Mouse (Mus musculus) gastrocnemius, postnatal 36 days (tissue): ENCODE measurements around the gene Map2. TPM values are rescaled to one million over a fixed set of nuclear protein-coding genes. Genes with fewer than 3 reads are reported as not detected.

ENCODE experiments used
- DNase-seq, 2 experiments: peaks; one replicate each; pipeline ENCODE4 v3.0.0; 2022
- intact Hi-C: fragments of 180-260 bp; cut with DNase I; formaldehyde crosslinking; loops from one replicate; pipeline ENCODE4 v1.15.1; 2025
- total RNA-seq, 2 experiments: library from RNA; stranded (reverse); gene quantifications; 2 replicates each; pipeline ENCODE4 v1.2.3; 2021

Gene Map2
- total RNA-seq, 2 experiments from 2014 or later = 2.7 TPM

DNA sequence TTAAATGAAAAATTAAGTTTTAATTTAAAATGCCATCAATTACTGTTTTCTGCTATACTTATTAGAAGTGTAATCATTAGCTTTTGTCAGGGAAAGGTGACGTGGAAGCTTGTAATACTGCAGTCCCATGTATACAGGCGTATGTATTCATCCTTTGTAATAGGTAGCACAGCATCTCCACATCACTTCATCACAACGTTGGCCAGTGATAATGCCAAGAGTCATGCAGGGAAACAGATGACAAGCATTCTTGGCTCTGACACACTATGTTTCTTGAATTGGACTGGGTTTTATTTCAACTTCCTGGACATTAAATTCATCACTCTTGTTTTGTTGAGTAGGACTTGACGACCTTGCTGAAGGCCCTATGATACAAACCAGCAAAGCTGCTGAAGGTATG, 113.9 kb downstream of the Map2 start:
- no peak for DNase-seq
- intact Hi-C loops = no loop called here

DNA sequence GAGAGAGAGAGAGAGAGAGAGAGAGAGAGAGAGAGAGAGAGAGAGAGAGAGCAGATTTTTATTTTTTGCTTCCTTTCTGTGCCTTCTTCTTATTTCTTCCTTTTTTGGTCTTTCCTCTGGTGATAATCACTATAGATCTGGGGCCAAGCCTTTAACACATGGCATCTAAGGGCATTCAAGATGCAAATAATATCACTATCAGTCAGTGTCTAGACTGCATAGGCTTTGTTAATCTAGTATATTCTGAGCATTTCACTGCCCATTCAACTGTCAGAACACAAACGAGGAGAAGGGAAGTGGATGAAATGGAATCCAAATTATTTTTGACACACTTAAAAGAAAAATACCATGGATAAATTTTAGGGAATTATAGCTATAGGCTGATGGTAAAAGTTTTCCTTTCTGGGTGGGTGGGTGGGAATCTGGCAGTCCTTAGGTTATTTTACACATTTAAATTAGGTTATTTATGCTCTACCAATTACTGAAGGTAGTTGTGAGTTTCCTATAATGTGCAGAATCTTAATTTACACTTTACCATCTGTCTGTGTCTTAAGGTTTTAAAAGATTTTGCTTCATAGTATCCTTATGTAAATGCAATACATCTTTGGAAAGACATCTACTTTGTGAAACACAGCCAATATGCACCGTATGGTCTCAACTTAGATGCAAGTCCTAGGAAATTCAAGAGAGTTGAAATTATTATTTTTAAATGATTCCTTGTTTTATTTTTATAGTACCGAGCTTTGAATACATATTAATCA, 117.2 kb downstream of the Map2 start:
- intact Hi-C loops = no loop called here

DNA sequence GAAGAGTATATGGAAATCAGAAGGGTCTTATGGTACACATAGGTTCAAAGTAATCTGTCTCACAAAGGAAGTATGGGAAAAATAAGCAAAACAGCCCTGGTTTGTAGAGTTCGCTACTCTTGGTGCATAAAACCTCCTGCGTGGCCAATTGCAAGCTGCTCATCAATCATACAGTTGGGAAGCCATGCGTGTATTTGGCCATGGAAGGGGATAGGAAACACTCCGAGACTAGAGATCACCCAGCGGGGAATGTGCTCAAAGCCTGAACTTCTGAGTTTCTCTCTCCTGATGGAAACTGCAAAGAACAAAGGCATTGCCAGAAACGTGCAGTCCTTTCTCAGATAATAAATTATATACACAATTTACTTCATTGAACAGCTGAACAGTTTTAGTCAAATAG, 124.3 kb downstream of the Map2 start:
- intact Hi-C loops = no loop called here
- no peak for DNase-seq

More for the DNA sequence above, 117.2 kb downstream of the Map2 start:
- DNase-seq = no peak

DNA sequence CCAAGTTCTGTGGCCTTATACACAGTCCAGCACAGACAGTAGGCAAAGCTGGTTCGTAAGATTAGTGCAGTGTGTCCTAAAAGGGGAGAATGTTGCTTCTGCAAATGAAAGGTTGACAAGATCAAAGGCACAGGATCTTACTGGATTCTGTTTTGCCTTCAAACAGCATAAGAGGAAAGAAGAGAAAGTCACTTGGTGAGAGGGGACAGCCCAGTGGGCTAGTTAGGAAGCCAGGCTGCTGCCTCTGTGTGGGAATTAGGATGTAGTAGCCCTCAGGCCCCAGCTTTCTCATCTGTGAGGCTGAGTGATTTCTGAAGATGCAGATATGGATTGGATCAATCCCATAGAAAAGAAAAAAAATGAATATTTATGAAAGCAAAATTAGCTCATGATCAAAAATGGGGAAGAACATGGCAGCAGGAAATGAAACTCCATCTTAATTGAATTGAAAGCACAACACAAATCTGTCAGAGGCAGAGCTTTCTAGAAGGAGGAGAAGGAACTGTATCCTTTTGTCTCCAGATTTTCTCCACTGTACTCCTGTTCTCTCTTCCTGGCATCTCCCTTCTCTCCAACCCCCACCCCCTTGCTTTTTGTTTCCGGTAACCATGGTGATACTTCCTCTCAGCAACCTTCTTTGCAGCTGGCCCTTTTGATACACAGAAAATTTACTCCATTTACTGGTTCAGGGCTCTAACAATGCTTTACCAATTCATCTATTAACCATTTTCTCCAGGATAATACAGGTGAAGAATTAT, 145.5 kb downstream of the Map2 start:
- no peak for DNase-seq
- intact Hi-C loops = no loop called here

DNA sequence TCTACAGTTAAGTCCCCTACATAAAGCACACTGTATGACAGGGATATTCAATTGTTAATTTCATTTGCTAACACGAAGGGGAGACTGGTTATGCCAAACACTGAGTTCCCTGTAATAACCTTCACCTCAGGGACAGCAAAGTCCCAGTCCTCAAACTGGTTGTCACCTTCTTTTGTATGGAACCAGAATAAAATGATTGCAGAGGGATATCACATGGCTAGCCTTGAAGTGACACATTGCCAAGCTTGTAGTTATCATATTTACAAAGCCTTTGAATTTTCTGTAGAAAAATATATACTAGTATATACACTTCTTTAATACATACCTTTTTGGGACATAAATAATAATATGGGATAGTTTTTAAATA, 146.0 kb downstream of the Map2 start:
- intact Hi-C loops = no loop called here

DNA sequence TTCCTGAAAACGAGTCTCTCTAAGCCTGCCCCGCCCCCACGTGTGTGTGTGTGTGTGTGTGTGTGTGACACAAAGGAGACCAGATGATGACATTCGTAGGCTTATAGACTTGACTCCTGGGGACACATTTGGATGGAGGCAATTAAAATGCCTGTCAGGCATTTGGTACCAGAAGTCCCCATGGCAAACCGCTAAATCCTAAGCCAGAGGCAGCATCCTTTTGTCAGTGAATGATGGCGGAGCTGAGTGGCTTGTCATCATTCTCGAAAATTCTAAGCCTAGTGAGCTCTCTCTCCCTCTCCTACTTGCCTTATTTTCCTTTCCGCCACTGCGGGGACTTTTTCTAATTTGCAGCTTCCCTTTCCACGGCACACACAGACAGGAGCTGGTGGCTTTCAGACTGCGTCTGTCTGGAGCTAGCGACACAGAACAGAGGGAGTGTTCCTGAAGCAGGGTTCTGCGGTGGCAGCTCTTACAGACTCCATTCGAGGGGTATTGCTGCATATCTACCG, 146.6 kb downstream of the Map2 start:
- intact Hi-C loops = no loop called here
- no peak for DNase-seq

More for the DNA sequence above, 146.0 kb downstream of the Map2 start:
- DNase-seq = no peak

DNA sequence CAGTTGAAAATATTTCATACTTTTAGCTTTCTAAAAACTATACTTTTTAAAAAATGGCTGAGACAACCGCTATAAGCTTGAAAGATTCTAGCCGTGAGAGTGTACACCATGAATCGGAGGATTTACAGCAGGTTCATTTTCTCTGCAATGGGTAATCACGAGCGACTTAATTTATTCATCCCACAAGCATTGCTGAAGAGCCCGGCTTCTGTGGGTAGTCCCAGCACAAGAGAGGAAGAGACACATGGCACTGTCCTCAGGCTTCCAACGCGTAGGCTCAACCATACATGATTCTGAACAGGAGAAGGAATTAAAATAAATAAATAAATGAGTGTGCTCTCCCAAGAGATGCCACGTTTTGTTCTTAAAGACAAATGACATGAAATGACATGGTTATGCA, 148.4 kb downstream of the Map2 start:
- intact Hi-C loops = no loop called here
- DNase-seq = no peak

DNA sequence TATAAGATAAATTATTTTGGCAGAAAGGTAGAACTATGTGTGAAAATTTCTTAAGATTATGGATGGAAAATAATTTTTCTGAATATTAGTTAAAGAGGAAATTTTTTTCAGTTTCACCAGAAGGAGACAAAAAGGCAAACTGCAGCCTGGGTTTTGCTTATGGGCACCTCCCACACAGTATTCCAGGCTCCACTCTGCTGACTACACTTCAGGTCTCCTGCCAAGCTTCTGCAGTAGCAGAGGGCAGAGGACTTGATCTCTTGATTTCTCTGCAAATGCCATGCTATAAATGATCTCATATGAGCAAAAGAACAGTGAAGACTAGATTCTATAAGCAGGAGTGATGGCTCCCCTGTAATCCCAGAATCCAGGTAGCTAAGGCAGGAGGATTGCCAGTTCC, 149.9 kb downstream of the Map2 start:
- intact Hi-C loops = no loop called here
- DNase-seq = no peak

DNA sequence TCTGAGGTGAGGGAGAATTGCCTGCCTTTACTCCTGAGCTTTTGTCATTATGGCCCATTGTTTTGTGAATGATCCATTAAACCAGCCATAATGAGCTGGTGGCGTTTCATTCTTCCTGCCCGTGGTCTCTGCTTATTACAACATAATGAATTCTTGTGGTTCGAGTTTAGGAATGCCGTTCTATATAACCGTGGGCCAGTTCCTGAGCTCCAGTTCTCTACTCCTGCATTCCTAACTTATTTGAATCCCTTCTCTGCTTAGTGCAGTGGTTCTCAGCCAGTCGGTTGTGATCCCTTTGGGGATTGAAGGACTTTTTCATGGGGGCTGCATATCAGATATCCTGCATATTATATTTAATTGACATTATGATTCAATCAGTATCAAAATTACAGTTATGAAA, 153.9 kb downstream of the Map2 start:
- intact Hi-C loops = no loop called here
- DNase-seq = no peak

DNA sequence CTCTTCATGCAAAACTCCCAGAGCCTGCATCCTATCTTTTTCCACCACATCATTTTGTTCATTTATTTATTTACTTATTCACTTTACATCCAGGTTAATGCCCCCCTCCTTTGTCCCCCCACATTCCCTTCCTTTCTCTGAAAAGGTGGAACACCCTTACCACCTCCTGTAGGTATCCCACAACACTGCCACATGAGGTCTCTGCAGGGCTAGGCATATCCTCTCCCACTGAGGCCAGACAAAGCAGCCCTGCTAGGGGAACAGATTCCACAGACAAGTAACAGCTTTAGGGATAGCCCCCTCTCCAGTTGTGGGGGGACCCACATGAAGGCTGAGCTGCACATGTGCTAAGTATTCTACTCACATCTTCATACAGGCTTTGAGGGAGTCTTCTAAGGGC, 154.5 kb downstream of the Map2 start:
- no peak for DNase-seq
- intact Hi-C loops = no loop called here

DNA sequence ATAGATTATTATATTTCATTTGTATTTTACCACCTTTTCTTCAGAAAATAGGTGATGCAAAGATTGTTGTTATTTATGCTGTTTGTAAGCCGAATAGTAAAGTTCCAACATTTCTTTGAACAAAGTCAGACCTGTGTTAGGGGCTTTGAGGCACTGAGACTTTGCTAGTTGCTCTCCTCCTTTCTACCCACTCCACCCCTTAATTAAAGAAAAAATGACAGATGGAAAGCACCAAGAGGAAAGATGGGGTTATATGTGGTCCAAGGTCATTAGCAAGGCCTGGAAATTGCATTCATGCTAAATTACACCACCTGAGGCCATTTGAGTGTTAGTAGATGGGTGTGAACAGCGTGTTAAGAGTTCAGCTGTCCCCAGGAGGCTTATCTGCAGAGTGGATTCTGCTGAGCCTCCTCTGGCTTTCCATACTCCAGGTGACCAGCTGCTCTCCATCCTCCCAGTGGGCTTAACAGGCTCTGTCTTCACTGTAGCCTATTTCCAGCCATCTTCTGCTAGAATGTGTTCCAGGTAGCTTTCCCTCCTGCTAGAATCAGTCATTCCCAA, 160.7 kb downstream of the Map2 start:
- DNase-seq = no peak
- intact Hi-C loops = no loop called here

DNA sequence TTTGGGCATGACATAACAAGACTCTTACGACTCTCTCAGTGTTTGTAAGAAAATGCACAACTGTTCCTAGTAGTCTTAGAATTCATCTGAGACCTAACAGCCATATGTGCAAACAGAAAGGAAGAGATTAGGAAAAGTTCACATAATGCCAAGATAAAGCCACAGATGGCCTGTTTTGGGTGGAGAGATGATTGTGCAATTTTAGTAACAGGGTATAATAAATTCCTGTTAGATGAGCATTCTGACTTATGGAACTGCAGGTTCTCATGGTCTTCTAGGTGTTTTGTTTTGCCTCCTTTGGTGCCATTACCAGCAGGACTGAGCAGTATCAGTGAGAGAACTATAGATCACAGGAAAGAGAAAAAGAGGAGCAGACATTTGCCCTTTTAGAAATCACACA, 164.1 kb downstream of the Map2 start:
- intact Hi-C loops = no loop called here
- DNase-seq = no peak

DNA sequence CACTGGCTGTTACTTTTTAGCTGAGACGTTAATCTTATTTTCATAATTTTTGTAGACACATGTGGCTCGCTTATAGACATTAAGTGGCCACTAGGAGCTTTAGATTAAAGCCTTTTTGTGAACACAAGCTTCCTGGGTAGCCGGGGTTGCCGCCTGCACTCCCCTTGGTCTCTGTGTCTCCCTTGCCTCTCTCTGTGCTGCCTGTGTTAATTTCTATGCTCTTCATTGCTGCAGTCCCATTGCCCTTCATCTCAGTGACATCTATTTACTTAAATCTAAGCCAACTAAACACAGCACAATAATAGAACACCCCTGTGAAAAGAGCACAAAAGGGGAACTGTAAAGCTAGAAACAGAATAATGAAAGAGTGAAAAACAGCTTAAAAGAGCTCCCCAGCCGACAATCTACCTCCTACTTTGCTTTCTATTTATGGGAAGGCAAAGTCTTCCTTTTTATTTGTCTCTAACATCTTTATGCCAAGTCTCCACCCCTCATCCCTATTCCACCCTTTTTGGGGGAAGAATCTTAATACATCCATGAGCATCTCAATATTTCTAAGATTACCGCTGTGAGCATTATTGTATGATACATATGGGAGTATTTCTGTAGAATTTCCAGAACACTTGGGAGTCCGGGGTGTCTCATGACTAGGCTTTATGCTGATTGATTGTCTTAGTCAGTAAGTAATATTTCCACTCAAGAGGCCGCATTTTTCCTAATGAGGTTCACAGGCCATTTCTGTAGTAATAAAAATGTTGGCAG, 173.5 kb downstream of the Map2 start:
- intact Hi-C loops = no loop called here
- no peak for DNase-seq

DNA sequence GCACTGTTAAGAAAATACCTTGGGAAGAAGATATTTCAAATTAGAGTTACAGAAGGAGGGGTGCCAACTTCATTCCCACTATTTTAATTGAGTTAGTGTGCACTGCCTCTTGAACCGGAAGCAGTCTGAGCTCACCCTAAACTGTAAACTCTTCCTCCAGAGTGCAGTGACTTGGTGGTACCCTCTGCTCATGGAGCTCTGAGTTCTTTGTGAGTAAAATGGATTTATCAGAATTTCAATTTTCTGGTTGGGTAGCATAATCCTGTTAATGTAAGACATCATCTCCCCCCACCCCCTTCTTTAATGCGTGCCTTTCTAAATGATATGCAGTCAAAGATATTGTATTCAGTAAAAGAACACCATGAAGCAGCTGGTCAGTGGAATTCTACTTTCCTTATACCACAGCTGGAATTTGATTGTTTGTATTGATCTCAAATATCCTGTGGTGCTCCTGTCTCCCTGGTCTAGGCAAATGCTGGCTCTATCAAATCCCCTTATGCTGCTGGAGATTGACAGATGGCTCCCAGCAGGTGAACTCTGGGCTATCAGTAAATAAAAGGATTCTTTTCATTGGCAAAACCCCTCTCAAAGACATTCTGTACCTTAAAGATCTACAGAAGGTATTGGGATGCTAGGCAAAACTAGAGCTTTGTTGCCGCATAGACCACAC, 174.2 kb downstream of the Map2 start:
- no peak for DNase-seq
- intact Hi-C loops = no loop called here

DNA sequence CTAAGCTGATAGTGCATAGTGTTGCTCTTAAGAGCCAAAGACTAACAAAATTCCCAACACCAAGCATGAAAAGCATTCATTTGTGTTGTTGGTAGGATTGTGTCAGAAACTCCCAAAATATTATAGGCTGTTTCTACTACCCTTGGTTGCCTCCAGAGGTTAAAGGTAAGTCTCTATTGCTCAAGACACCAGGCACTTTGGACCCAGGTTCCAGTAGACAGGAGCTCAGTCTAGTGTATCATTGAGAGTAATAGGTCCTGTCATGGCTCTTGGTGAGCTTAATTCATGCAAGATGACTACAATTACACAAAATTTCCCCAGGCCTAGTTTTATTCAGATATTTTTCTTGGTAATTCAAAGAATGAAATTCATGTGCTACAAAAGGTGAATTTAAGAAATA, 176.3 kb downstream of the Map2 start:
- no peak for DNase-seq
- intact Hi-C loops = no loop called here

DNA sequence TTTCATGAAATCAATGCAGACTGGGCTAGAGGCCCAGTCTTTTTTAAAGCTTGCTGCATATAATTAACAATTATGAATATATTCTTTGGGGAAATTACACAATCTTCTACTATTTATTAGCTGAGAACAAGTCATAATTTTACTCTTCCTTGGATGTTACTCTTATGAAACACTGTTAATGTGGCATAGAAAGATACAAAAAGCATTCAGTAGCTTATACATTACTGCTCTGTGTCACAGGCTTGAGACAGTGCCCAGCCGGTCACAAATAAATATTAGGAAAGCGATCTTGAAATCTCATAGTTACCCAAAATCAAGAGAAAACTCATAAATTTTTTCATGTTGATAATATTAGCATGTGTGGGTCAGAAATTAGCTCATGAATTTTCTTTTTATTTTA, 186.7 kb downstream of the Map2 start:
- no peak for DNase-seq
- intact Hi-C loops = no loop called here

DNA sequence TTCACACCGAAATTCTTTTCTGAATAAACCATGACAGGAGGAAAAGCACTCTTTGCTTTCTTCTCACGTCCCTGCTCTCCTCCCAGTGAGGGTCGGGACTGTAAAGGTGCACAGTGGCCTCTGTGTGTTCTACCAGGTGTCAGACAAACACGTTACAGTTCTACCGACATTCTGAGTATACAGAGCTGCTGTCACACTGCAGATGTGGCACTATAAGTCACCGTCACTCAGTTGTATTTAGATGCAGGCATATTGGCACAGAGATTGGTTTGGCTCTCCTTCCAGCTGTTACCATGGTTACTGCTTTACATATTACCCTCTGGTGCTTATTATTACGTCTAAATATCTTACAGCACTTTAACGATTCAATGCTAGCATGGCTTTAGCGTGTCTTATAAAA, 188.2 kb downstream of the Map2 start:
- DNase-seq = no peak
- intact Hi-C loops = no loop called here

DNA sequence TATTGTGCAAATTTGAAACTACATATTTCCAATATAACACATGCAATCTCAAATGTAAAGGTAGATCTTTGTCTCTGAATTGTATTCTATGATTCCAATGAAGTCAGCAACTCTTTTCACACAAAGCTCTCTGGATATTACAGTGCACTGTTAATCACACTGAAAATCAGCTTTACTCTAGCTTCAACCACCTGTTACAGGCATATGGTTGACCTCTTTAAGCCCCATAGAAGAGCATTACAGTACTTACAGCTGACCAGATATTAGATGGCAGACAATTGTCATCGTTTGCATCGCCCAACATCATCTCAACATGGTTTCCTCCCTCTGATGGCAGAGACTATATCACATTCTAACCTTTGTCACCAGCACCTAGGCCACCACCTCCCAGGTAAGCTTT, 189.3 kb downstream of the Map2 start:
- DNase-seq = no peak
- intact Hi-C loops = no loop called here

DNA sequence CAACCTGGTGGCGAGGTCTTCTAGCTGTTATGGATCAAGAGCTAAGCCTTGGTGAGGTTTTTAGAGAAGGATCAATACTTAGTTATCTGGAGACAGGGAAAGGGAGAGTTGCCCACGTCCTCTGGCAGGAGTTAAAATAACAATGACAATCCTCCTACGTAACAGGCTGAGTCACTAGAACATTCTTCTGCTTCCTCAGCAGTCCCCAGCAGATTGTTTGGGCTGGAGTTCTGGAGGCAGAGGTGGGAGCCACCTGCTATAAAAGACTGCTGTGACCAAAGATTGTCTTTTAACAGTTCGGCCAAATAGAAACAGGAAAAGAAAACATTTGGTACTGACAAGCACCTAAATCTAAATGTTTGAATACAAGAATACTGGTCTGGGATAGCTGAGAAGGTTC, 190.5 kb downstream of the Map2 start:
- no peak for DNase-seq
- intact Hi-C loops = no loop called here

DNA sequence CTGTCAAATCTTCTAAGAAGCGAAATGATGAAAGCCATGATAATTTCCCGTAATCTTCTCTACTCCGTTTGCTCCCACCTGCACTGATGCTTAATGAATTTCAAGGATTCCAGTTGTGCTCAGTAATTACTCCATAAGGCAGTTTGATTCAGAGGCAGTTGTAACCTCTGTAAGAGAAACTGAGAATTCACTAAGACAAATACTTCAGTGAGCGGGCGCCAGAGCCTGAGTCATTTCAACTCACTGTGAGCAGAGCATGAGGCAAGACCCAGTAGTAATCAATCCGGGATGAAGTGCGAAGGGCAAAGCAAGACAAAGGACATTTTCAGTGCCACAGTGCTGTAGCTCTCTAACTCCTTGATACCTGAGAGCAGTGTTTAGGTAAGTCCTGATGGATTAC, 194.4 kb downstream of the Map2 start:
- no peak for DNase-seq
- intact Hi-C loops = no loop called here

DNA sequence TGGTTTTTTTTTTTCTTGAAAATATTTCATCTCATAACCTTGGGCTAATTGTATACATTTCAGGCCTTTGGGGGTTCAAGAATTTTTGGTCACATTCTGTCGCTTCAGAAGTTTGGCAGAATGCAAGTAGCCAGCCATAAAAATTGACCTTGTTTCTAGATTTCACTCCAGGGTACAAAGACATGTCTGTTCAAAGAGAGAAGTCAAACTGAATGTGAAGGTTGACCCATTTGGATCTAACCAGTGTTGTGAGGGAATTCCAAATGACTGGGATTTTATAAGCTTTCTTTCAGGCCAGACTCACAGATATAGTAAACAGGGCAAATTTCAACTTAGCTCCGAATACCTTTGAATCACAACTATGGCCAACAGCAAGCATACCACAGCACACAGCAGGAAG, 196.3 kb downstream of the Map2 start:
- intact Hi-C loops = no loop called here
- DNase-seq = no peak
